Mouse (Mus musculus): Measurements from ENCODE around the gene Ap5b1.

Ap5b1 gene

DNA sequence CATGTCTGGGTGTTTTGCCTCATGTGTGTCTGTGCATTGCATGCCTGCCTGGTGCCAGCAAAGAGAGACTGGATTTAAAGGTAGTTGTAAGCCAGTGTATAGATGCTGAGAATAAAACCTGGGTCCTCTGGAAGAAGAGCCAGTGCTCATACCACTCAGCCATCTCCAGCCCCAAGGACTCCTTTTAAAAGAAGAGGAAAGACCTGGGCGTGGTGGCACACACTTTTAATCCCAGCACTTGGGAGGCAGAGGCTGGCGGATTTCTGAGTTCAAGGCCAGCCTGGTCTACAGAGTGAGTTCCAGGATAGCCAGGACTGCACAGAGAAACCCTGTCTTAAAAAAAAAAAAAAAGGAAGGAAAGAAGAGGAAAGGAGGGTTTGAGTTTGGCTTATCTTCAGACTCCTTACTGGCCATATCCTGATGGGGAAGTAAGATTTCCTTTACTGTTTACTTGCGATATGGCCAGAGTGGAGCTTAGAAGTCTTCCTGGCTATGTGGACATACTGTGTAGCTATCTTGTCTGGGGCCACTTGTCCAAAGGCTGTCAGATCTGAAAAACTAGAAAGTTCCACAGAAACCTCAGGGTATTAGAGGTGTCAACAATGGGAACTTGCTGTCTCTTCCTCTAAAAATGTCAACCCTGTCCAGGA, 45.1 kb downstream of the Ap5b1 start:
- no peak for DNase-seq

DNA sequence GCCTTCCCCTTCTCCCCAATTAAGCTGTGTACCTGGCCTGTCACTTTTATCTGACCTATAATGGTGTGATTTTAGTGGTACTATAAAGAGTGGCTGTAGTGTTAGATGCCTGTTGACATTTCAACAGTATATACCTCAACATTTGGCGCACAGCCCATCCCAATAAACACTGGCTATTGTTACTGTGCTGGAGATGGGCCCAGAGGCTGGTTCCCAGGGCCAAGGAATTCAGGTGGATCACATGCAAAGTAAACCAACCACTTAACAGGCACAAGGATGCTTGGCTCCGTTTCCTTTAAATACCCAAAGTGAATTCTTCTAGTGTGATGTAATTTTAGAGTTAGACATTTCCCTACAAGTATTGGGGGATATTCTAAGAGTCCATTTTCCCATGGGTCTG, 47.1 kb downstream of the Ap5b1 start:
- no peak for DNase-seq

DNA sequence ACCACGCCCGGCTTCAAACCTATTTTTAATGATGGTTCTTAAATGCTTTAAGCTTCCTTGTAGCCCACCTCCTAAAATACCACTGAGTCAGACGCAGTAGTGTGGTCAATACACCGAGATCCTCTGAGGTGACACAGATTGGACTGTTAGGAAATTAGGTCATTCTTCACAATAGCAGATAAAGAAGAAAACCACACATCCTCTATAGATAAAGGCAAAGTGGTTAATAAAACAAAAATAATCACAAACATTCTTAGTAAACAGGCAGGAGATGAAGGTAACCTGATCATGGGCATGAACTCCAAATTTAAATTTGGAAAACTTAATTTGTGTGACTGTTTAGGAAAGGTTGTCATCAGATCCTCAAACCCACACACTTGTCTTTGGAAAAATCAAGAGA, 52.2 kb downstream of the Ap5b1 start:
- DNase-seq, result no peak
